Mouse (Mus musculus) forebrain, embryonic 14.5 days (tissue): Measurements from ENCODE around the gene Ptgr1. TPM values are rescaled to one million over a fixed set of nuclear protein-coding genes. Genes with fewer than 3 reads are reported as not detected.

ENCODE experiments used
- ATAC-seq: fragments of 200-750 bp; cut with Nextera tagmentation; 2 replicates; pipeline ENCODE4 v1.8.0; 2017; ENCODE audit warnings: mild to moderate bottlenecking, moderate library complexity
- DNase-seq: peaks from one replicate; pipeline ENCODE4 v3.0.0-alpha.2; 2015; ENCODE audit warnings: low spot score
- H3K27ac ChIP-seq: fragments of 300-500 bp; sonication (generic); 2 replicates; pipeline ENCODE4 v1.5.1; 2014; ENCODE audit warnings: low read depth, mild to moderate bottlenecking, control low read depth, low read length, moderate library complexity
- H3K27me3 ChIP-seq: fragments of 300-500 bp; sonication (generic); replicated peaks from 2 replicates; pipeline ENCODE4 v1.6.1; 2014; ENCODE audit warnings: low read length, control low read depth, mixed read lengths; ENCODE audit not compliant: control insufficient read depth, insufficient read depth
- H3K36me3 ChIP-seq: fragments of 300-500 bp; sonication (generic); 2 replicates; pipeline ENCODE4 v1.6.1; 2014; ENCODE audit warnings: low read length, control low read depth; ENCODE audit not compliant: control insufficient read depth, insufficient read depth
- H3K4me1 ChIP-seq: fragments of 300-500 bp; sonication (generic); 2 replicates; pipeline ENCODE4 v1.6.1; 2014; ENCODE audit warnings: antibody characterized with exemption, low read length, control low read depth; ENCODE audit not compliant: control insufficient read depth, insufficient read depth
- H3K4me2 ChIP-seq: fragments of 300-500 bp; sonication (generic); 2 replicates; pipeline ENCODE4 v1.6.1; 2014; ENCODE audit warnings: mild to moderate bottlenecking, control low read depth, low read length
- H3K4me3 ChIP-seq: fragments of 300-500 bp; sonication (generic); 2 replicates; pipeline ENCODE4 v1.5.1; 2014; ENCODE audit warnings: low read depth, low read length, control low read depth
- H3K9ac ChIP-seq: fragments of 300-500 bp; sonication (generic); 2 replicates; pipeline ENCODE4 v1.6.1; 2014; ENCODE audit warnings: mild to moderate bottlenecking, low read length, control low read depth, moderate library complexity
- H3K9me3 ChIP-seq: fragments of 300-500 bp; sonication (generic); replicated peaks from 2 replicates; pipeline ENCODE4 v1.6.1; 2016; ENCODE audit warnings: low read length, control low read depth, mixed read lengths; ENCODE audit not compliant: control insufficient read depth
- WGBS: fragments of 180-500 bp; shearing (Covaris S2); extraction: QIAGEN DNeasy Blood & Tissue Kit; methylation state at CpG from one replicate; pipeline ENCODE4 v1.1.7; 2014; 5-methylcytosine and 5-hydroxymethylcytosine counted together
- polyA plus RNA-seq: library from polyadenylated mRNA; unstranded; fragments of >200 nt; fragmentation: Nextera tagmentation; extraction: Ambion mirVana; gene quantifications from 2 replicates; pipeline ENCODE4 v1.2.1, GENCODE M21; 2014

Ptgr1 gene
- polyA plus RNA-seq, 1 experiment from 2014 or later: 4.9 TPM

DNA sequence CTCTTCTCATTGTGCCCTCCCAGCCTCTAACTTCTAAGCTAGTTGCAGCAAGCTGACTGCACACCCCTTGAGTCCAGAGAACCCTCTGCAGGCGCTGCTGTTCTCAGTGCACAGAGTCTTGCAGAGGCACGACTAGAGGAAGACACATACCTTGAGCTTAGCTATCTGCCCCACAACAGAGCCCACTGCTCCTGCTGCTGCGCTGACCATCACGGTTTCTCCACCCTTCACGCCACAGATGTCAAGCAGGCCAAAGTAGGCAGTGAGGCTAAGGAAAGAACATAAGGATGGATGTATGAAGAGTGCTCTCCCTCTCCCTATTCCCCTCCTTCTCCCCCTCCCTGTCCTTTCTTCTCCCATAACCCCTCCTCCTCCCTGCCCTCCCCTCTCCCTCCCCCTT, 11.2 kb downstream of the Ptgr1 start:
- no peak overlapping the region for H3K9ac ChIP-seq
- 76% methylated on average over 5 of the region's 5 CpGs for WGBS
- ATAC-seq (no peak), DNase-seq (no peak)
- no peak overlapping the region for H3K4me2 ChIP-seq
- H3K27ac ChIP-seq: no peak overlapping the region
- no peaks in the 10 kb centered on the region for H3K9me3 ChIP-seq
- no peaks in the 10 kb centered on the region for H3K4me1 ChIP-seq
- no peak overlapping the region for H3K4me3 ChIP-seq
- H3K27me3 ChIP-seq: no peaks in the 10 kb centered on the region
- no peaks in the 10 kb centered on the region for H3K36me3 ChIP-seq

DNA sequence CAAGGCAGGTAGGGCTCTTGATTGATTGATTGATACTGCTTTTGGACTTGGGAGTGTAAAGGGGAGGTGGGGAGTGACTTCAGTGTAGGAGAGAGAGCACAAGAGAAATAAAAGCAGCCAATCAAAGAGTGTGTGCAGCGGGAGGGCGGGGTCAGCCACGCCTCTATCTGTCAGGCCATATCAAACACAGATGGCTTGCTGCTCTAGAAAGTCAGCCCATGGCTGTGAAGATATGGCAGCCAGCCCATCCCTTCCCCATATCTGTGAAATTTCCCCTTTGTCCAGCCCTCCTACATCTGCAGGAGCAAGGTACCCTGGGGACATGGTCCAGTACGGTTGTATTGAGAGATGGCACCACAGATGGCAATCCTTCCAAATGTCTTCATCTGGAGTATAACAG, 16.2 kb downstream of the Ptgr1 start:
- H3K4me3 ChIP-seq: no peak overlapping the region
- H3K27me3 ChIP-seq: no peaks in the 10 kb centered on the region
- H3K9ac ChIP-seq: no peak overlapping the region
- WGBS: 88% methylated on average over 4 of the region's 4 CpGs
- H3K27ac ChIP-seq: no peak overlapping the region
- no peaks in the 10 kb centered on the region for H3K4me1 ChIP-seq
- no peak for DNase-seq
- H3K9me3 ChIP-seq: no peaks in the 10 kb centered on the region
- no peak overlapping the region for H3K4me2 ChIP-seq
- H3K36me3 ChIP-seq: no peaks in the 10 kb centered on the region
- ATAC-seq: no peak

DNA sequence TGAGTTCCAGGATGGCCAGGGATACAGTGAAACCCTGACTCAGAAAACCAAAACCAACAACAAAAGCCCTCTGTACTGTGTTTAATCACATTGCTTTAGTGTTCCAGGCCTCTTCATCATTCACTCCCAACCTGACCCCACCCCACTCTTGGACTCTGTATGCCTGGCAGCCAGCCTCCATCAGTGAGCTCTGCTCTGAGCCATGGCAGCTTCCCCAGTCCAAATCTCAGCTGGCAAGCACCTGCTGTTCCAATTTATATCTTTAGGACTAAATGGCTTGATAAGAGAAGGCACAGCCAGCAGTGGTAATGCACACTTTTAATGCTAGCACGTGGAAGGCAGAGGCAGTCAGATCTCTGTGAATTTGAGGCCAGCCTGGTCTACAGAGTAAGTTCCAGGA, 21.8 kb downstream of the Ptgr1 start:
- DNase-seq: no peak
- Histone ChIP-seq H3K4me2 (no peak overlapping the region), H3K36me3 (no peaks in the 10 kb centered on the region), H3K27ac (no peak overlapping the region), H3K9ac (no peak overlapping the region), H3K27me3 (no peaks in the 10 kb centered on the region), H3K4me1 (no peaks in the 10 kb centered on the region), H3K4me3 (no peak overlapping the region), H3K9me3 (no peaks in the 10 kb centered on the region)
- ATAC-seq: no peak
- WGBS: 83% methylated on average over 1 of the region's 1 CpGs

DNA sequence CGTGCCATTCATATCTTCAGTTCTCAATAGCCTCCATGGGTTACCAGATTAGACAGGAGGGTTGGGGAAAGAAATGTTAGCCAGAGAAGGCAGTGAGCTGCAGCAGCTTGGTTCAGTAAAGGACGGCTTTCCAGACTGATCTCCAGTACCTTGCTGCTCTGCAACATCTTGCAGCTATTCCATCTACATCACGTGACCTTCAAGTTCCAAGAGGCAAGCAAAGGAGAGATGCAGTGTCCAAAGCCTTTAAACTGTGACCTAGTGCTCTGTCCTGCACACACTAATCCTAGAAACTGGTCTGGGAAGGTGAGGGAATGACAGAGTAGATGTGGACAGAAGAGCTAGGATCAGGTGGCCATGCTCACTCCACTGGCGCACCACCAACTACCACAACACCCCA, 23.6 kb downstream of the Ptgr1 start:
- Histone ChIP-seq H3K4me2 (no peak overlapping the region), H3K4me1 (no peaks in the 10 kb centered on the region), H3K4me3 (no peak overlapping the region), H3K27ac (no peak overlapping the region), H3K9me3 (no peaks in the 10 kb centered on the region), H3K9ac (no peak overlapping the region), H3K27me3 (no peaks in the 10 kb centered on the region), H3K36me3 (no peaks in the 10 kb centered on the region)
- WGBS: 96% methylated on average over 4 of the region's 4 CpGs
- no peak for ATAC-seq
- DNase-seq: no peak

DNA sequence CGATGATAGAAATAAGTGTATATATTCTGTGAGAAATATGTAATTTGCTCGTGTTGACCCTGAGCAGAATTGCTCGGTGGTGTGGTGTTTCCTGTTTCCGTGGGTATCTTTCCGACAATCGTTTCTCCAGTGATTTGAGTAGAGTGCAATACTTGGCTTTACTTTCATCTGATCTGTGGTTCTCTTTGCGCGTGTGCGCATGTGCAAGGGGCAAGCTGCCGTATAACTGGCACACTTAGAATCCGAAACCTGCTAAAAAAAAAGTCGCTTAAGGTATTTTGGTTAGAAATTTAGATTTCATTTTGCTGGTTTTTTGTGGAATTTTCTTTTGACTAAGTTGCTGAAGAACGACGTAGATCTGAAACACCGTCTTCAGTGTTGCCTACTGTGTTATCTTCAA, 25.2 kb downstream of the Ptgr1 start:
- H3K9ac ChIP-seq: no peak overlapping the region
- no peak overlapping the region for H3K27ac ChIP-seq
- no peaks in the 10 kb centered on the region for H3K4me1 ChIP-seq
- 95% methylated on average over 15 of the region's 15 CpGs for WGBS
- no peak overlapping the region for H3K4me3 ChIP-seq
- H3K27me3 ChIP-seq: no peaks in the 10 kb centered on the region
- no peaks in the 10 kb centered on the region for H3K9me3 ChIP-seq
- H3K36me3 ChIP-seq: peaks cover 4% of the 10 kb centered on the region; the same call in 1 of the 2 replicates
- ATAC-seq (no peak), DNase-seq (no peak)
- H3K4me2 ChIP-seq: no peak overlapping the region

DNA sequence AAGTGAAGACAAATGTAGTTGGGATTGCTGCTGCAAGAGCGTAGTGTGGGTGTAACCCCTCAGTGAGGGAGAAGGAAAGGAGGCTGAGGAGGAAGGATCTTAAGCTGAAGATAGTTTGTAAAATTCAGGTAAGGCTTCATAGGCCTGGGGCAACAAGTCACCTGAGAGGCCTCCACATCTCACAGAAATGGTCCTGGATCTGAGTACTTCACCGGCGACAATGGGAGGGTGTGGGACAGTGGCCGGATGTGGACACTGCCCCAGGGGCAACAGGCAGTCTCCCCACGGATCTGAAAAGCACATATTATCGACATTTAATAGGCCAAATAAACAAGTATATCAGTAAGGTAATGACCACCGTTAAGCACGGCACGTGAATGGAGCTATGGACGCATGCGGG, 34.3 kb downstream of the Ptgr1 start:
- Histone ChIP-seq H3K27me3 (no peaks in the 10 kb centered on the region), H3K4me3 (no peak overlapping the region), H3K9me3 (no peaks in the 10 kb centered on the region), H3K27ac (no peak overlapping the region), H3K9ac (no peak overlapping the region), H3K4me2 (no peak overlapping the region), H3K36me3 (peaks cover 5% of the 10 kb centered on the region; the same call in 1 of the 2 replicates), H3K4me1 (no peaks in the 10 kb centered on the region)
- WGBS: 94% methylated on average over 11 of the region's 11 CpGs
- ATAC-seq (no peak), DNase-seq (no peak)

DNA sequence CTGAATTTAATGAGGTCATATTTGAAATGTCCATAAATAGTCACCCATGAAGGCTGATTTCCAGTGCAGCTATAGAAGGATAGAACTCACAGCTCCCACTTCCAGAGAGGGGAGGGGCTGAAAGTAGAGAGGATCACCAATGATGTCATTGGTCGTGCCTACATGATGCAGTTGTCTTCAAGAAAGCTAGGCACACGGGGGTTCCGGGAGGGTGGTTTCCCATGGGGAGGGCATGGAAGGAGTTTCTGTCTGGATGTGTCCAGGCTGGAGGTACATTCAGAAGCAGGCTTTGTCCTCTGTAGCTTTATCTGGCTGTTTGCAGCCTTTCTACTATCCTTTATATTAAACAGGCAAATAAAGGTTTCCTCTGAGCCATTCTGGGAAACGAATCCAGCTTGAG, 38.5 kb downstream of the Ptgr1 start:
- Histone ChIP-seq H3K36me3 (no peaks in the 10 kb centered on the region), H3K27ac (no peak overlapping the region), H3K4me2 (no peak overlapping the region), H3K4me3 (no peak overlapping the region), H3K9me3 (no peaks in the 10 kb centered on the region), H3K27me3 (no peaks in the 10 kb centered on the region), H3K9ac (no peak overlapping the region), H3K4me1 (no peaks in the 10 kb centered on the region)
- ATAC-seq (no peak), DNase-seq (no peak)
- WGBS: 84% methylated on average over 4 of the region's 4 CpGs

DNA sequence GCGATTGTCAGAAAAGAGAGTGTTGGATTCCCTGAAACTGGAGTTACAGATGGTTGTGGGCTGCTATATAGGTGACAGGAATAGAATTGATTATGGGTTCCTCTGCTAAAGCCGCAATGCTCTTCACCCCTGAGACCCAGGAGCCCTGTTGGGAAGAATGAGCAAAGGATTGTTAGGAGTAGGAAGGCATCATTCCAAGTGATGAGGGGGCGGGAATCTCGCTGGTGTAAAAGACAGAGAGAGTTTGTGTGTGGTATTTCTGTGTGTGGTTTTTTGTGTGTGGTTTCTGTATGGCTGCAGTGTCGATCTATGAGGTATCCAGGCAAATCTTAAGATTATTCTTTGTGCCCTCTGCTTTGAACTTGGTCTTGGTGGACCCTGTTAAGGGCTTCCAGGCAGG, 42.2 kb downstream of the Ptgr1 start:
- Histone ChIP-seq H3K27me3 (no peaks in the 10 kb centered on the region), H3K9me3 (no peaks in the 10 kb centered on the region), H3K36me3 (no peaks in the 10 kb centered on the region), H3K4me2 (peak overlapping the region; percentile 85), H3K9ac (no peak overlapping the region), H3K4me3 (no peak overlapping the region), H3K4me1 (no peaks in the 10 kb centered on the region), H3K27ac (no peak overlapping the region)
- WGBS: 71% methylated on average over 5 of the region's 5 CpGs
- DNase-seq: no peak
- no peak for ATAC-seq

DNA sequence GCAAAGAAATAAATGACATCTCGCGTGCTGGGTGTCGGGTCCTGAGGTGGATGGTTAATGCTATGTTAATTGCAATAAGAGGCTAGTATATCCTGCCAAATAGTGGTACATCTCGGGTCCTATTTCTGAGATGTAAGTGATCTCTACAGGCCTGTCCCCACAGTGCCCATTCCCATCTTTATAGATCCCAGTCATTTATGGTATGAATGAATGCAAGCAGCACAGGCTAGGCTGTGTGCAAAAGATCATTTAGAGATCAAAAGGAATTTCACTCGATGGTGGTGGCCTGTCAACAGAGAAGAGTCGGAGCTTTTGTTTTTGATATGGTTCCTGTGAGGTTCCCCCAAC, 42.7 kb downstream of the Ptgr1 start:
- Histone ChIP-seq H3K27ac (no peak overlapping the region), H3K4me2 (peak overlapping the region; percentile 85), H3K4me1 (no peaks in the 10 kb centered on the region), H3K27me3 (no peaks in the 10 kb centered on the region), H3K9ac (peak overlapping the region; percentile 74), H3K9me3 (no peaks in the 10 kb centered on the region), H3K4me3 (peak overlapping the region; percentile 70), H3K36me3 (no peaks in the 10 kb centered on the region)
- 16% methylated on average over 6 of the region's 6 CpGs for WGBS
- ATAC-seq (peak; percentile 25), DNase-seq (no peak)
